Mouse (Mus musculus): ENCODE measurements around the gene Hoxc9.

Hoxc9 gene

GRCm38 (mm10) chr15:102998608-102999182 lies 22.5 kb downstream of the Hoxc9 start:
- in situ Hi-C loops (cut with MboI, MseI), result no loop called here

- in situ Hi-C loops (cut with MboI, MseI), result no loop called here
Observed at GRCm38 (mm10) chr15:102999183-102999831, 23.1 kb downstream of the Hoxc9 start.

GRCm38 (mm10) chr15:102999955-103000354 lies 23.7 kb downstream of the Hoxc9 start:
- in situ Hi-C loops (cut with MboI, MseI), result no loop called here

GRCm38 (mm10) chr15:103000501-103000901 lies 24.3 kb downstream of the Hoxc9 start:
- in situ Hi-C loops (cut with MboI, MseI), result no loop called here

- in situ Hi-C loops (cut with MboI, MseI), result no loop called here
Observed at GRCm38 (mm10) chr15:103001370-103001769, 25.1 kb downstream of the Hoxc9 start.

- in situ Hi-C loops (cut with MboI, MseI), result no loop called here
Observed at GRCm38 (mm10) chr15:103002156-103002555, 25.9 kb downstream of the Hoxc9 start.

GRCm38 (mm10) chr15:103002821-103003448 lies 26.7 kb downstream of the Hoxc9 start:
- in situ Hi-C loops (cut with MboI, MseI), result no loop called here

- in situ Hi-C loops (cut with MboI, MseI), result no loop called here
Observed at GRCm38 (mm10) chr15:103005308-103005707, 29.1 kb downstream of the Hoxc9 start.

- in situ Hi-C loops (cut with MboI, MseI), result no loop called here
Observed at GRCm38 (mm10) chr15:103005797-103006196, 29.6 kb downstream of the Hoxc9 start.

GRCm38 (mm10) chr15:103006326-103006725 lies 30.1 kb downstream of the Hoxc9 start:
- in situ Hi-C loops (cut with MboI, MseI), result no loop called here

GRCm38 (mm10) chr15:103009265-103010111 lies 33.2 kb downstream of the Hoxc9 start:
- in situ Hi-C loops (cut with MboI, MseI), result no loop called here

- in situ Hi-C loops (cut with MboI, MseI), result no loop called here
Observed at GRCm38 (mm10) chr15:103010112-103010846, 34.0 kb downstream of the Hoxc9 start.

- in situ Hi-C loops (cut with MboI, MseI), result no loop called here
Observed at GRCm38 (mm10) chr15:103010847-103011555, 34.8 kb downstream of the Hoxc9 start.

GRCm38 (mm10) chr15:103011928-103012486 lies 35.8 kb downstream of the Hoxc9 start:
- in situ Hi-C loops (cut with MboI, MseI), result no loop called here

- in situ Hi-C loops (cut with MboI, MseI), result no loop called here
Observed at GRCm38 (mm10) chr15:103013238-103013984, 37.2 kb downstream of the Hoxc9 start.

- in situ Hi-C loops (cut with MboI, MseI), result no loop called here
Observed at GRCm38 (mm10) chr15:103014166-103015008, 38.1 kb downstream of the Hoxc9 start.

- in situ Hi-C loops (cut with MboI, MseI), result no loop called here
Observed at GRCm38 (mm10) chr15:103015009-103015399, 38.8 kb downstream of the Hoxc9 start.

GRCm38 (mm10) chr15:103015406-103016166 lies 39.3 kb downstream of the Hoxc9 start:
- in situ Hi-C loops (cut with MboI, MseI), result no loop called here

All from regulatory T cell (primary cell).